Mouse (Mus musculus) liver, embryonic 14.5 days (tissue): Measurements from ENCODE around the gene Tead4.

Experiments
- CTCF ChIP-seq: IDR thresholded peaks from 2 replicates; pipeline ENCODE4 v1.5.1; 2016; ENCODE audit warnings: antibody characterized with exemption, low read depth, control low read depth
- EP300 ChIP-seq: IDR thresholded peaks from 2 replicates; pipeline ENCODE4 v1.6.1; 2016; ENCODE audit warnings: antibody characterized with exemption, low read depth

DNA sequence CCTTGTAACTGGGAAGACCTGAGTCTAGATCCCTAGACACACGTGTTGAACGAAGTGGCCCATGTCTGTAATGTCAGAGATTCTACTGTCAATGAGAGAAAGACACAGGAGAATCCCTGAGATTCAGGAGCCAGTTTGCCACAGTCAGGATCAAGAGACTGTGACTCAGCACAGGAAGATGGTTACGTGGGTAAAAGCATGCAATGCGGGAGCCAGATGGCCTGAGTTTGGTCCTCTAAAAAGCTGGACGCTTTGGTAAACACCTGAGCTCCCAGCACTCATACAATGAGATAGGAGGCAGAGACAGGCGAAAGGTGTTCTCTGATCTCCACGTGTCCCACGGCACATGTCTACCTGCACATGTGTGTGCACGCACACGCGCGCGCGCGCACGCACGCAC, 27.9 kb downstream of the Tead4 start:
- no peak for TF ChIP-seq CTCF
- no peak for TF ChIP-seq EP300
